15 mouse cellular contexts compared by ENCODE assay signal in genomic region chr4:136949266-136949989, GRCm38 (mm10). TPM values are rescaled to one million over a fixed set of nuclear protein-coding genes. Genes with fewer than 3 reads are reported as not detected.
DNase-seq lines count a peak whose midpoint lies in the region; TF ChIP-seq lines count a peak whose summit lies in the region.
"Had no signal": no experiment of that assay in that cellular context is flagged by ENCODE, and none has a peak within 500 bp of the region (broad histone marks: within the 10 kb centered on the region; RNA-seq: fewer than 3 reads in every experiment).

No protein-coding gene starts in this region.

- no peak overlapping the region for H3K27ac ChIP-seq in gastrocnemius, adult 2 months
- H3K27ac ChIP-seq: heart, adult 2 months; intestine, embryonic 15.5 days; liver, embryonic 12.5 days had no signal

- DNase-seq in gastrocnemius, adult 2 months: peak; percentile 35
- DNase-seq in gastrocnemius, adult 18-20 months (ENCODE audit: low spot score): no peak
- peak; percentile 20 to 28 for DNase-seq in left cerebral cortex, adult 18-20 months (ENCODE audit: low spot score in 2 of 2)
- DNase-seq in left cerebral cortex, postnatal 36 days (ENCODE audit: low spot score in 2 of 2): no peak
- DNase-seq in MN1 (ENCODE audit: low spot score): peak; percentile 92
- peak; percentile 29 to 68 for DNase-seq in cerebellum, postnatal 10 days
- DNase-seq in kidney, postnatal 14 days: no peak
- no peak for DNase-seq in spleen, postnatal 14 days (ENCODE audit: low spot score in 2 of 2)
- DNase-seq: B cell, adult 2 months; kidney, postnatal 4 days; thymus, adult 2 months had no signal

- no peak for TF ChIP-seq CTCF in gastrocnemius, adult 2 months (IDR thresholded peaks at IDR 0.05)

- no peak overlapping the region for H3K4me3 ChIP-seq in gastrocnemius, adult 2 months
- H3K4me3 ChIP-seq: heart, adult 2 months; intestine, embryonic 15.5 days; liver, embryonic 12.5 days had no signal

- intact Hi-C loops in gastrocnemius, adult 2 months (cut with DNase I): no loop called here
- intact Hi-C loops in left cerebral cortex, postnatal 36 days (cut with DNase I): no loop called here

RNA-seq across cellular contexts. Expression of gene Epha8, which starts 7.2 kb away (rescaled TPM):
- total RNA-seq in gastrocnemius, adult 2 months (2021): not detected
- not detected for total RNA-seq in gastrocnemius, adult 18-20 months (2021)
- total RNA-seq in left cerebral cortex, adult 18-20 months (2021): 1 to 10 TPM; 3.1 to 4.2 TPM
- 1 to 10 TPM; 4.7 to 5.5 TPM for total RNA-seq in left cerebral cortex, postnatal 36 days (2021)
- total RNA-seq: heart, adult 2 months; megakaryocyte-erythroid progenitor cell, adult 5-6 weeks had no signal

RNA-seq across cellular contexts. Expression of gene C1qa, which starts 50.8 kb away (rescaled TPM):
- 10 to 100 TPM in 1 of 2 experiments, 1 to 10 TPM in 1; 7.0 to 15.8 TPM for total RNA-seq in gastrocnemius, adult 2 months (2021)
- total RNA-seq in gastrocnemius, adult 18-20 months (2021): 10 to 100 TPM in 1 of 2 experiments, 1 to 10 TPM in 1; 8.7 to 15.2 TPM
- total RNA-seq in left cerebral cortex, adult 18-20 months (2021): 10 to 100 TPM; 50.6 to 53.6 TPM
- total RNA-seq in left cerebral cortex, postnatal 36 days (2021): 10 to 100 TPM; 49.6 to 50.7 TPM
- total RNA-seq: megakaryocyte-erythroid progenitor cell, adult 5-6 weeks had no signal

RNA-seq across cellular contexts. Expression of gene C1qc, which starts 56.6 kb away (rescaled TPM):
- total RNA-seq in gastrocnemius, adult 2 months (2021): 10 to 100 TPM in 1 of 2 experiments, 1 to 10 TPM in 1; 7.6 to 15.4 TPM
- total RNA-seq in gastrocnemius, adult 18-20 months (2021): 10 to 100 TPM in 1 of 2 experiments, 1 to 10 TPM in 1; 7.9 to 15.8 TPM
- 10 to 100 TPM; 37.8 to 44.8 TPM for total RNA-seq in left cerebral cortex, adult 18-20 months (2021)
- total RNA-seq in left cerebral cortex, postnatal 36 days (2021): 10 to 100 TPM; 40.6 to 47.2 TPM
- total RNA-seq: megakaryocyte-erythroid progenitor cell, adult 5-6 weeks had no signal

Comparison
In these comparisons a context has a peak if more than half of its experiments do, and no peak if none do; other contexts are left out.
1. DNase-seq: peak in gastrocnemius, adult 2 months (single experiment), left cerebral cortex, adult 18-20 months (2 of 2), MN1 (single experiment) and cerebellum, postnatal 10 days (2 of 2); none in gastrocnemius, adult 18-20 months (single experiment), left cerebral cortex, postnatal 36 days (0 of 2), kidney, postnatal 14 days (single experiment) and spleen, postnatal 14 days (0 of 2).
2. RNA of gene Epha8, which starts 7.2 kb away (total RNA-seq): 4.7 to 5.5 TPM in left cerebral cortex, postnatal 36 days and 3.1 to 4.2 TPM in left cerebral cortex, adult 18-20 months; not detected in gastrocnemius, adult 2 months and not detected in gastrocnemius, adult 18-20 months; every median in the first group is over 4 times any median in the second.